Mouse (Mus musculus) heart, postnatal 14 days (tissue): ENCODE measurements around the gene Eif4g3. TPM values are rescaled to one million over a fixed set of nuclear protein-coding genes. Genes with fewer than 3 reads are reported as not detected.

ENCODE experiments used
- DNase-seq, 2 experiments: peaks; one replicate each; pipeline ENCODE4 v3.0.0; 2021 to 2022
- intact Hi-C: fragments of 180-260 bp; cut with DNase I; formaldehyde crosslinking; loops from one replicate; pipeline ENCODE4 v1.15.1; 2025
- total RNA-seq, 2 experiments: library from RNA; stranded (reverse); gene quantifications; 2 replicates each; pipeline ENCODE4 v1.2.3; 2021

The Eif4g3 gene
- total RNA-seq, 2 experiments from 2014 or later = 58.6 to 59.5 TPM

DNA sequence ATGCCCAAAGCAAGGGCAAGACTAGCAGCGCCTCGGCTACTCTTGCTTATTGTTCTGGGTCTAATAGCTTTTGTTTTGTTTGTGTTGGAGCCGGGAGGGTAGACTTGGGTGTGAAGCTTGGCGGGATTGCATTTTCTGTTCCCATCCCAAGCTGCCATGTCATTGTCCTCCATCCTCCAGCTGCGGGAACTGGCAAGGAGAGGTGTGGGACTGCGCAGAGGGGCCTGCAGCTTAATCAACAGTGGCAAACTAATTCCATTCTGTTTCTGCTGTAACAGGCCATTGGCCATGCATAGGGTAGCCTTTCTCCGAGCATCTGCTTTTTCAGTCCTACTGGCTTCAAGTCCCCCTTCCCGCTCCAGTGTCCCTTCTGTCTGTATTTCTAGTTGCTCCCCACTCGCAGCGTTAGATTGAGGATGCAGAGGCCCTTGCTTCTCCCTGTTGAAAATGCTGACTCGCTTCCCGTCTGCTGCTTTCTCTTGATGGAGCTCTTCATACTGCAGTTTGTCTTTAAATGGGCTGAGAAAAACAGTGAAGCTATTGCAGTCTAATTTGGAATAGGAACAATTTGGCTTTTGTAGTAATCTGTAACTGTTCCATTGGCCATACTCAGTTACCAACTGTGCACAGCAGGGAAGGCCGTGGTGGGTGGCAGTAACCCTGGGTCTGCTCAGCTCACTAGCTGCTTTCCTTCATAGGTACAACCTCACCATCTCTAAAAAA, 92.2 kb downstream of the Eif4g3 start:
- no peak for DNase-seq
- intact Hi-C loops = no loop called here

DNA sequence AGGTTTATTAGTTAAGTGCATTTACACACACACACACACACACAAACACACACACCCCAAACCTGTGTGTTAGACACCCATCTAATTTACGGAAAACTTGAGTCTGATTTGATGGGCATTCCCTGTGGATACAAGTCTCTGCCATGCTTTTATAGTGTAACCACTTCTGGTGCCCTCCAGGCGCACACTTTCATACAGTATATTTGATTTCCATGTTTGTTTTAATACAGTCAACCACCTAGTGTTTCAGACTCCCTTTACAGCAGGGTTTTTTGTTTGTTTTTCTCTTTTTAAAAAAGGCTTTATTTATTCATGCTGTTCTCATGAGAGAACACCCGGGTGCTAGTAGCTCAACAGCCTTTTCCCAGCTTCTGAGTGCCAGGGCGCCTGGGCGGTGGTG, 94.1 kb downstream of the Eif4g3 start:
- intact Hi-C loops = no loop called here
- no peak for DNase-seq

GRCm38 (mm10) chr4:138089512-138089911, 96.7 kb downstream of the Eif4g3 start:
- no peak for DNase-seq
- intact Hi-C loops = no loop called here

GRCm38 (mm10) chr4:138091562-138092194, 98.9 kb downstream of the Eif4g3 start:
- DNase-seq = no peak
- intact Hi-C loops = no loop called here

DNA sequence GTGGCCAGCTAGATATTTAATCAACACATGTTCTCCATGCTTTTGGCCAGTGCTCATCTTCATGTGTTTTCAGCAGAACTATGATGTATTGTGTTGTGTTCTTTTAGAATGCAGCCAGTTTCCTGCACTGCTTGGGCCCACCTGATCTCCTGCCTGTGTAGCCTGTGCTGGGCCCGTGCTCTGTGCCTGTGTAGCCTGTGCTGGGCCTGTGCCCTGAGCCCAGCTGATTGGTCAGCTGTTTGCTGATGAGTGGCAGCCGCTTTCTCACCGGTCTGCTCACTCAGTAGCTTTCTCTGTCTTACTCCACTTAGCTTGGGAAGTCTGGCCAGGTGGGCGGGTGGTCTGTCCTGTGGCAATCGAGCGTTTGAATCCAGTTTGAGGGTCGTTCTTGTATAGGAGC, 107.6 kb downstream of the Eif4g3 start:
- DNase-seq = no peak
- intact Hi-C loops = loop anchor here (10.0 kb wide), 1 partner anchor 136 kb away; no protein-coding TSS in a partner anchor

GRCm38 (mm10) chr4:138101795-138102194, 109.0 kb downstream of the Eif4g3 start:
- DNase-seq = no peak
- intact Hi-C loops = loop anchor here (10.0 kb wide), 1 partner anchor 137 kb away; no protein-coding TSS in a partner anchor

DNA sequence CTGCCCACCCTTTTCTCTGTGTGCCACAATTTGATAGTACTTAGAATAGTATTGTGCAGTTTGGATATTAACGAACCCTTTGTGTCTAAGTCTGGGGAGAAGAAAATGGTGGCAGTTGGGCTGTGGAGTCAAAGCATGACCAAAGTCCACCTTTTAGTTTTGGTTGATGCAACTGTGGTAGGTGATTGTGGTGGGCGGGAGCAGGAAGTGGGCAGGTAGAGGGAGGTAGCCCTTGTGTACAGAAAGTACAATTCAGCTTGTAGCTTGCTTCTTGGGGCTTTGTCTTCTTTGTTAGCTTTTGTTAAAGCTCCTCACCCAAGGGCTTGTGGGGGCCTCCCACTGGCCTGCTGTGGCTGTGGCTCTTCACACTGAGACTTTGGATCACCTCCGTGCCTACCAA, 109.6 kb downstream of the Eif4g3 start:
- intact Hi-C loops = loop anchor here (10.0 kb wide), 1 partner anchor 138 kb away; no protein-coding TSS in a partner anchor
- DNase-seq = no peak

GRCm38 (mm10) chr4:138104967-138105366, 112.1 kb downstream of the Eif4g3 start:
- no peak for DNase-seq
- intact Hi-C loops = loop anchor here (5.0 to 10.0 kb wide), 2 partner anchors 140 to 263 kb away; no protein-coding TSS in a partner anchor

DNA sequence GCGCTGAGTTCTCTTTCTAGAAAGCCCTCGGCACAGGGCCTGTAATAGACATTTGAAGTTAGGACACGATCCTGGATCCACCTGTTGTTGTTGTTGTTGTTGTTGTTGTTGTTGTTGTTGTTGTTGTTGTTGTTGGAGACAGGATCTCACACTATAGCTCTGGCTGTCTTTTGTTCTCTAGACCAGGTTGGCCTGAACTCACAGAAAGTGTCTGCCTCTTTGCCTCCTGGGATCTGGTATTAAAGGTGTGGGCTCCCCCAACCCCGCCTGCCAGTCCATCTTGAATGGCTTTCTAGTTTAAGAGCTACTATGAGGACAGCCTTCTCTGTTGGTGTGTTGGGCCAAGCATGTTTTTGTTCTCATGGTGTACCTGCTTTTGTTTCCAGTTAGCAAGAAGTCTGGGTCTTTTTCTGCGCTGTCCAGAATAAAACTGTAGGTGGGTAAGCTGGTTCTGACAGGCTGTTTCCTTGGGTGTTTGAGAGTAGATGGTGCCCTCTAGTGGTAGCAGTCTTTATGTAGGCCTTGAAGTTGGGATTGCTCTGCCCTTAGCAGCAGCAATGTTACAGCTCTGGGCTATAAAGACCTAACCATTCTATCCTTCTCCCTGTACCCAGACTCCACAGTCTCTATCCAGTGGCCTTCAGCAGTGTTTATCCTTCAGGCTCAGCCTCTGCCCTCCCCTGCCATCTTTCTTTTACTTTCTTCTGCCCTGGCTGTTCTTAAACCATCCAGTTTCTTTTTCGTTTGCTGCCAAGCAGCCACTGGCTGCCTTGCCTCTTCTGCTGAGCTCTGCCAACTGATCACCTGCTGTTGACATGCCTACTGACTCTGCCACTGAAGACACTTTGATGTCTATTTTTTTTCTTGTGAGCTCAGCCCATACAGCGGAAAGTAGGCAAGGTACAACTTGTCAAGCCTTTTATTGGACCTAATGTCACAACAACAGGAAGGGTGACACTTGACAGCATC, 114.9 kb downstream of the Eif4g3 start:
- intact Hi-C loops = loop anchor here (5.0 to 10.0 kb wide), 2 partner anchors 143 to 265 kb away; no protein-coding TSS in a partner anchor
- peak; percentile 47 to 75 for DNase-seq

GRCm38 (mm10) chr4:138108541-138108940, 115.7 kb downstream of the Eif4g3 start:
- DNase-seq = no peak
- intact Hi-C loops = loop anchor here (5.0 to 10.0 kb wide), 2 partner anchors 144 to 266 kb away; no protein-coding TSS in a partner anchor

DNA sequence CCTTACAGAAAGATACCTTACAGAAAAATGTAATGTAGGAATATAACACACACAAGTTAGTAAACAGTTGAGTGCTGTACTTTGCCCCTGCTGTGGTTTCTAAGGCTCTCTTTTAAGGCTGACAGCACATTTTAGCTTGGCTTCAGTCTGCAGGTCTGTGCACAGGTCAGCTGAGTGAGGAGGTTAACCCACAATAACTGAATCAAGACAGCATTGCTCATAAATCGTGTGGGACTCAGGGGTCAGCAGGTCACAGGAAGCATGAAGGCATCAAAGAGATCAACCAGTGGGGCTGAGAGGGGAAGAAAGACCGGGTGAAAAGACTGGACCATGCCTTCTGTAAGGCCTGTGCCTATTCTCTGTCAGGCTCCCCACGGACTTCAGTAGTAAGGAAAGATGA, 116.5 kb downstream of the Eif4g3 start:
- no peak for DNase-seq
- intact Hi-C loops = loop anchor here (5.0 to 10.0 kb wide), 2 partner anchors 145 to 267 kb away; no protein-coding TSS in a partner anchor

GRCm38 (mm10) chr4:138111858-138112257, 119.0 kb downstream of the Eif4g3 start:
- intact Hi-C loops = no loop called here
- peak in 1 of 2 experiments; percentile 17 for DNase-seq

DNA sequence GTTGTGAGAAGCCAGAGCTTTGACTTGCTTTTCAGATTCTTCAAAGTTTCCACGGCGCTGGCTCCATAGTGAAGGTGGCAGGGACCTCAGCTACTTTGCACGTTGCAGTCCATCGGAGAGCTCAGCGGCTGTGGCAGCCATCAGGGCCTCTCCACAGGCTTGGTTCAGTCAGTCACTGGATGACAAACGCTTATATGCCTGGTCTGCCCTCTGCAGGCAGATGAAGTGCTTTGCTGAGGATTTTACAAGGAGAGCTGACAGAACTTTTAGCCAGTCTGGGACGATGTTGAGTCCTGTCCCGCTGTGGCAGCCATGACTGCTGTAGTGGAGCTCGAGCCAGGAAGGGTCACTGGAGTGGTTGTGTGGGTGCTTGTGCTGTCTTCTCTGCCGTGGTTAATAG, 126.9 kb downstream of the Eif4g3 start:
- DNase-seq = peak in 1 of 2 experiments; percentile 26
- intact Hi-C loops = no loop called here

DNA sequence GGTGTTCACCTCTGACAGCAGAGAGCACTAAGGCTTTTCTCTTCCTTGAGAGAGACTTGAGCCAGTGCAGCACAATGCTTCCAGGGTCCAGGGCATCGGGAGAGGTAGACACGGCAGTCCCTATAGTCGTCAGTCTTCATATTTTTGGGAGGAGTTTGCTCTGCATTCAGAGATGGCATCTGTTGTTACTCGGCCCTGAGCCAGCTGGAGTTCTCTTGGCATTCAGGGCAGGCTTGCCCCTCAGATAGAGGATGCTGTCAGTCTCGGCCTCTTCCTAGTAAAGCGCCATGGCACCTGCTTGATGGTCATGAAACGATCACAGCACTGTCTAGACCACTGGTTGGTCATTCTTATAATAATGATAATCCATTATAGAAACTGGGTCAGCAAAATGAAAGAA, 131.2 kb downstream of the Eif4g3 start:
- DNase-seq = no peak
- intact Hi-C loops = no loop called here

DNA sequence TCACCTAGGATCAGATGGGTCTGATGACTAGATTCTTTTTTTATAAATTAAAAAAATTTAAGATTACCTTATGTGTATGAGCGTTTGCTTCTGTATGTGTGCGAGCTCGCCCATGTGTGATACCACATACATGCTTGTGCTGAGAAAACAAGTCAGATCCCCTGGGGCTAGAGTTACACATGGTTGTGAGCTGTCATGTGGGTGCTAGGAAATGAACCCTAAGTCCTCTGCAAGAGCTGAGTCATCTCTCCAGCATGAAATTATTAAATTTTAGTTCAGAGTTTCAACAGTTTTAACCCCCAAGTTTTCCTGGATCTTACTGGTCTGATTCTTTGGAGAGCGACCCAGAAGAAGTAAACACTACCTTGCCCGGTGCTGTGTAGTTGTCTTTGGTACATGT, 134.5 kb downstream of the Eif4g3 start:
- intact Hi-C loops = no loop called here

DNA sequence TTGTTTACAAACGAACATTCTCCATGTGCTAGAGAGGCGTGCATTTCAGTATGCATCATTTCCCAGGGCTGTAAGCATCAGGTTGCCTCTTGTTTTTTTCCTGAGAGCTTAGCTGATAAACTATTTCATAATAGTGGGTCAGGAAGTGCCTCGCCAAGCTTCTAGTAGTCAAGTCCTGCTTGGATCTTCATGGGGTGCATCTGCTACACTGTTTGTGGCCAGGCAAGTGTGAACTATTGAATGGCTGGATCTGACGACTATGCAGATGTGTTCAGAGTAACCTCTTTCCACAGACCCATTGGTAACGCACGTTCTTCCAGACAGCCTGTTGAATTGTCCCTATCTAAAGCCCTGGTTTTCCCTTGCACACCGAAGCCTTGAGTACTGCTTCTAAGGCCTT, 135.0 kb downstream of the Eif4g3 start:
- intact Hi-C loops = no loop called here
- no peak for DNase-seq

More for the DNA sequence above, 134.5 kb downstream of the Eif4g3 start:
- DNase-seq = no peak

- intact Hi-C loops = no loop called here
These were observed 137.3 kb downstream of the Eif4g3 start for GRCm38 (mm10) chr4:138130149-138130548.

GRCm38 (mm10) chr4:138131226-138131625, 138.4 kb downstream of the Eif4g3 start:
- DNase-seq = peak in 1 of 2 experiments; percentile 30
- intact Hi-C loops = no loop called here

More at GRCm38 (mm10) chr4:138130149-138130548, 137.3 kb downstream of the Eif4g3 start:
- no peak for DNase-seq

DNA sequence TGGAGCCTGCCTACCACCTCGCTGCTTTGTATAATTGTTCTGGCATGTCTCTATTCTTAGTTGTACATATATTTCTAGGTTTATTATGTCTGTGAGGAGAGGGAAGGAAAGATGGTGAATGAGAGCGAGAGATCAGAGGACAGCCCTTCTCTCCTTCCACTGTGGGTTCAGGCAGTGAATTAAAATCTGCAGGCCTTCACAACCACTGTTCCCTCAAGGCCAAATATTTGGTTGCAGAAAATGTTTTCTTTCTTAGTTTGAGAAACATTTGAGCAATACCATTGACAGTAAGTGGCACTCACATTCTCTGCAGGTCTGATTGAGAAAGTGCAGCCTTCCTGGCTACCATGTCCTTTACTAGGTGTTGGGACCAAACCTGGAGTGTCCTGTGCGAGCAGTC, 138.9 kb downstream of the Eif4g3 start:
- intact Hi-C loops = no loop called here
- DNase-seq = no peak

- intact Hi-C loops = no loop called here
- no peak for DNase-seq
These were observed 140.5 kb downstream of the Eif4g3 start for GRCm38 (mm10) chr4:138133360-138133759.
